Mouse (Mus musculus) liver, embryonic 15.5 days (tissue): Measurements from ENCODE around the gene Epm2aip1. TPM values are rescaled to one million over a fixed set of nuclear protein-coding genes. Genes with fewer than 3 reads are reported as not detected.

ENCODE experiments used
- ATAC-seq: fragments of 200-750 bp; cut with Nextera tagmentation; 2 replicates; pipeline ENCODE4 v1.8.0; 2017; ENCODE audit warnings: moderate number of reproducible peaks, mild to moderate bottlenecking, moderate library complexity; ENCODE audit not compliant: insufficient read depth
- H3K27ac ChIP-seq: fragments of 300-500 bp; sonication (generic); replicated peaks from 2 replicates; pipeline ENCODE4 v1.5.1; 2015; ENCODE audit warnings: mild to moderate bottlenecking, inconsistent platforms
- H3K27me3 ChIP-seq: fragments of 300-500 bp; sonication (generic); 2 replicates; pipeline ENCODE4 v1.6.1; 2015; ENCODE audit warnings: mild to moderate bottlenecking, inconsistent platforms
- H3K36me3 ChIP-seq: fragments of 300-500 bp; sonication (generic); replicated peaks from 2 replicates; pipeline ENCODE4 v1.6.1; 2015; ENCODE audit warnings: moderate library complexity, mild to moderate bottlenecking, inconsistent platforms
- H3K4me1 ChIP-seq: fragments of 300-500 bp; sonication (generic); replicated peaks from 2 replicates; pipeline ENCODE4 v1.6.1; 2015; ENCODE audit warnings: inconsistent platforms
- H3K4me2 ChIP-seq: fragments of 300-500 bp; sonication (generic); 2 replicates; pipeline ENCODE4 v1.6.1; 2015; ENCODE audit warnings: moderate library complexity, mild to moderate bottlenecking, inconsistent platforms
- H3K4me3 ChIP-seq: fragments of 300-500 bp; sonication (generic); replicated peaks from 2 replicates; pipeline ENCODE4 v1.5.1; 2015; ENCODE audit warnings: mild to moderate bottlenecking, inconsistent platforms
- H3K9ac ChIP-seq: fragments of 300-500 bp; sonication (generic); 2 replicates; pipeline ENCODE4 v1.6.1; 2015; ENCODE audit warnings: moderate library complexity, mild to moderate bottlenecking, inconsistent platforms
- H3K9me3 ChIP-seq: fragments of 300-500 bp; sonication (generic); replicated peaks from 2 replicates; pipeline ENCODE4 v1.6.1; 2016; ENCODE audit warnings: inconsistent platforms
- WGBS: fragments of 180-500 bp; shearing (Covaris S2); methylation state at CpG from one replicate; pipeline ENCODE4 v1.1.7; 2015; ENCODE audit warnings: mixed read lengths; ENCODE audit not compliant: insufficient replicate concordance; 5-methylcytosine and 5-hydroxymethylcytosine counted together
- polyA plus RNA-seq: library from polyadenylated mRNA; unstranded; fragments of >200 nt; fragmentation: Nextera tagmentation; extraction: Ambion mirVana; gene quantifications from 2 replicates; pipeline ENCODE4 v1.2.1, GENCODE M21; 2015

The Epm2aip1 gene
- polyA plus RNA-seq, 1 experiment from 2014 or later, result 6.6 TPM

- H3K36me3 ChIP-seq, result no peaks in the 10 kb centered on the region
- H3K4me1 ChIP-seq, result no peaks in the 10 kb centered on the region
- ATAC-seq, result no peak
- no peak overlapping the region for H3K4me2 ChIP-seq
- H3K9me3 ChIP-seq, result no peaks in the 10 kb centered on the region
- peaks cover 27% of the 10 kb centered on the region for H3K27me3 ChIP-seq
- no peak overlapping the region for H3K4me3 ChIP-seq
- H3K27ac ChIP-seq, result no peak overlapping the region
- H3K9ac ChIP-seq, result no peak overlapping the region
- 62% methylated on average over 7 of the region's 7 CpGs for WGBS
Measured at GRCm38 (mm10) chr9:111306142-111306541, 34.4 kb downstream of the Epm2aip1 start.

DNA sequence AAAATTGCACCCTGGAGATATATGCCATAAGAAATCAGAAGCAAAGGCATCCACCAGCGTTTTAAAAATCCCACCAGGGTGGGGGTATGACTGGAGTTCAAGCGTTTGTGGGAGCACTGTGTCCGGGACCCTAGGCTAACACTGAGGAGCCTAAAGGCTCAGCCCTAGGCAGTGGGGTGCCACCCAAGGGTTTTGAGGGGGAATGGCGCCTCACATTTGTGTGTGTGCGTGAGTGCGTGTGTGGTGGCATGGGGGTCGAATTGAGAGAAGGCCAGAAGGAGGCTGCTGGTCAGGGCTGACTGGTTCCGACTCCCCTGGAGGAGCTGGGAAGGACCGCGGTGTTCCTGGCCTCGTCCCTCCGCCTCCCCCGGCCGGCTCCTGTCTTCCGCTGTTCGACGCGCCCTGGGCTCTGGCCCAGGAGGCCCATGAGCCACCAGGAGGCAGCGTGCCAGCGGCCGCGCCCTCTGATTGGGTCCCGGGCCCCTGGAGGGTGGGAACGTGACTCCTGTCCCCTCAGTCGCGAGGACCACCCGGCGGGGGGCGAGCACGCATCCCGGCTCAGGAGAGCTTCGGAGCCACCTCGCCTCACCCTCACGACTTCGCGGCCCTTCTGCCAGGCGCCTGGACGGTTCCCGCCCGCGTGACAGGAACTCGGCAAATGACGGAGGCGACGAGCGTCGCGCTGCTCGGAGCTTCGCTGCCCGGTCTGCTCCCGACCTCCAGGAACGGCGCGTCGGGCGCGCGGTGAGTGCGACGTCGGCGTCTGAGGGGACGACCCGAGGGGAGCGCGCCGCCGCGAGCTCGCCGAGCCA lies 39.5 kb downstream of the Epm2aip1 start, which contains the start of gene Trank1:
Gene Trank1, plus strand, starts transcription at position 709 of the 812 bp plus-strand sequence.
- H3K27me3 ChIP-seq, result peaks cover 65% of the 10 kb centered on the region
- H3K9me3 ChIP-seq, result no peaks in the 10 kb centered on the region
- H3K4me3 ChIP-seq, result peak within 1 kb of the TSS; percentile 35
- no peak for ATAC-seq
- 14% methylated on average over 72 of the region's 72 CpGs for WGBS
- no peaks in the 10 kb centered on the region for H3K36me3 ChIP-seq
- no peak within 1 kb of the TSS for H3K27ac ChIP-seq
- H3K9ac ChIP-seq, result no peak within 1 kb of the TSS
- H3K4me1 ChIP-seq, result peaks cover 16% of the 10 kb centered on the region
- H3K4me2 ChIP-seq, result peak within 1 kb of the TSS; percentile 60

GRCm38 (mm10) chr9:111311843-111312441 lies 40.2 kb downstream of the Epm2aip1 start:
- no peak for ATAC-seq
- Histone ChIP-seq H3K36me3 (no peaks in the 10 kb centered on the region), H3K4me1 (peaks cover 16% of the 10 kb centered on the region), H3K9me3 (no peaks in the 10 kb centered on the region), H3K27me3 (peaks cover 67% of the 10 kb centered on the region), H3K4me3 (peak overlapping the region; percentile 35), H3K4me2 (peak overlapping the region; percentile 60), H3K27ac (no peak overlapping the region), H3K9ac (no peak overlapping the region)
- WGBS, result 2% methylated on average over 91 of the region's 98 CpGs

GRCm38 (mm10) chr9:111312442-111313141 lies 40.9 kb downstream of the Epm2aip1 start:
- H3K27me3 ChIP-seq, result peaks cover 72% of the 10 kb centered on the region
- no peaks in the 10 kb centered on the region for H3K9me3 ChIP-seq
- WGBS, result 2% methylated on average over 55 of the region's 59 CpGs
- H3K4me1 ChIP-seq, result peaks cover 16% of the 10 kb centered on the region
- no peak overlapping the region for H3K27ac ChIP-seq
- no peak overlapping the region for H3K9ac ChIP-seq
- ATAC-seq, result no peak
- H3K36me3 ChIP-seq, result no peaks in the 10 kb centered on the region
- peak overlapping the region; percentile 60 for H3K4me2 ChIP-seq
- peak overlapping the region; percentile 35 for H3K4me3 ChIP-seq

DNA sequence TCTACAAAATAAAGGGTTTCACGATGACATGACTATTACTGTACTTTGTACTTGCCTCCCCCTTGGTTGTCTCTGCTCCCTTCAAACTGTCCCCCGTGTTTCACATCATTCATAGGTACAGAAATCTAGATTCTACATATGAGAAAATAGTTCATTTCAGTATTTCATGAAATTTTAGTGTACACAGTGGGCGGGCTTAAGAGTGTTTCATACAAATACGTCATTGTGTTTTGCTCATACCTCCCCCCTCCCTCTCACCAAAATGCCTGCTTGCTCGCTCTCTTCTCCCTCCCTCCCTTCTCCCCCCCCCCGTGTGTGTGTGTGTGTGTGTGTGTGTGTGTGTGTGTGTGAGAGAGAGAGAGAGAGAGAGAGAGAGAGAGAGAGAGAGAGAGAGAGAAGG lies 41.6 kb downstream of the Epm2aip1 start:
- Histone ChIP-seq H3K4me2 (no peak overlapping the region), H3K4me1 (peaks cover 16% of the 10 kb centered on the region)
- WGBS, result 11% methylated on average over 6 of the region's 6 CpGs

GRCm38 (mm10) chr9:111313793-111314192 lies 42.1 kb downstream of the Epm2aip1 start:
- 21% methylated on average over 5 of the region's 5 CpGs for WGBS
- H3K36me3 ChIP-seq, result no peaks in the 10 kb centered on the region
- no peak overlapping the region for H3K27ac ChIP-seq
- H3K9ac ChIP-seq, result no peak overlapping the region
- peaks cover 71% of the 10 kb centered on the region for H3K27me3 ChIP-seq
- H3K4me1 ChIP-seq, result peaks cover 16% of the 10 kb centered on the region
- no peak for ATAC-seq
- H3K4me3 ChIP-seq, result no peak overlapping the region
- H3K4me2 ChIP-seq, result no peak overlapping the region
- no peaks in the 10 kb centered on the region for H3K9me3 ChIP-seq

More for the DNA sequence above, 41.6 kb downstream of the Epm2aip1 start:
- H3K36me3 ChIP-seq, result no peaks in the 10 kb centered on the region
- no peaks in the 10 kb centered on the region for H3K9me3 ChIP-seq
- no peak overlapping the region for H3K4me3 ChIP-seq
- no peak overlapping the region for H3K27ac ChIP-seq
- no peak for ATAC-seq
- no peak overlapping the region for H3K9ac ChIP-seq
- peaks cover 72% of the 10 kb centered on the region for H3K27me3 ChIP-seq

DNA sequence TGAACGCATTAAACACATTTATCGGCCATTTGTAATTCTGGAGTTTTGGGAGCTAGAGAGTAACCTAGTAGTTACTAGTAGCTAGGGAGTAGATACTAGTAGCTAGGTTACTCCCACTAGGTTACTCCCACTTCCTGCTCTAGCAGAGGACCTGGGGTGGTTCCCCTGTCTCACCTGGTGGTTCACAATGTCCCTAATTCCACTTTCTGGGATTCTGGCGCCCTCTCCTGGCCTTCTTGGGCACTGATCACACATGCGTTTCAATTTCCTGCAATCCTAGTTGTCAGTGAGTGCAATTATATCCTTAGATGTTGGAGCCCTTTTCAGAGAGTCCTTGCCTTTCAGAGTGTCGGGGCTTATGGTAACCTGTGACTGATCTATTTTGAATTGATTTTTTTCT lies 42.5 kb downstream of the Epm2aip1 start:
- Histone ChIP-seq H3K4me1 (peaks cover 16% of the 10 kb centered on the region), H3K4me2 (no peak overlapping the region), H3K4me3 (no peak overlapping the region), H3K27me3 (peaks cover 66% of the 10 kb centered on the region), H3K36me3 (no peaks in the 10 kb centered on the region), H3K9me3 (no peaks in the 10 kb centered on the region), H3K9ac (no peak overlapping the region), H3K27ac (no peak overlapping the region)
- no peak for ATAC-seq
- WGBS, result 29% methylated on average over 5 of the region's 5 CpGs

DNA sequence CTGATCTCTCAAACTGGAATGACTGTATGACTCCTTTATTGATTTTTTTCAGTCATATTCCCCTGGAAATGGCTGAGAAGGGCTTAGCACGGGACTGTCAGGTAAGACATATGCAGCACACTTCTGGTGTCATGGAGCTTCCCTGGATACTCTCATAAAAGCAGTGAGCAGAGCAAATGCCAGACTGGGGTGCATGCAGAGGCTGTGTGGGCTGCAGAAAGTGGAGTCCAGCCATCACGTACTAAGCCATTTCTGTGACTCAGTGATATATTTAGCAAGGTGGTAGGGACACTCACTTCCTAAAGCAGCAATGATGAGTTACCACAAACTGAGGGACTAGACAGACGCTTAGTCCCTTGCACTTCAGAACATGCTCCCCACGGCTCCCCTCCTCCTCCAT lies 49.2 kb downstream of the Epm2aip1 start:
- Histone ChIP-seq H3K4me3 (no peak overlapping the region), H3K9ac (no peak overlapping the region), H3K27ac (no peak overlapping the region), H3K9me3 (no peaks in the 10 kb centered on the region), H3K36me3 (no peaks in the 10 kb centered on the region), H3K4me2 (no peak overlapping the region), H3K4me1 (no peaks in the 10 kb centered on the region), H3K27me3 (peaks cover 9% of the 10 kb centered on the region)
- ATAC-seq, result no peak
- WGBS, result 56% methylated on average over 4 of the region's 4 CpGs

DNA sequence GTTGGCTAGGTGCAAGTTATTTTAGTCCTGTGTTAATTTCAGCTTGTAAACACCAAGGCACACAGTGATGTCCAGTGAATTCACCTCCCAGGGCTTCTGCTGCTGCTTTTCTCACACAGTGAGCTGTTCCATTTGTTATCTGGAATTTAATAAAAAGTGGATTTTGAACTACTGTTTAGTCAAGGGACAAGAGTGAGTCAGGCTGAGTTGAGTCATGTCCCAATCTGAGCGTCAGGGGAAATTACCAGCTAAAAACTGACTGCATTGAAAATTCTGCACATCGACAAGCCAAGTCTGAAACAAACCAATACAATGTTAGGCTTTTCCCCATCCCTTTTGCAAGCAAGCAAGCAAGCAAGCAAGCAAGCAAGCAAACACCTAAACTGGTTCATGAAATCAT lies 53.2 kb downstream of the Epm2aip1 start:
- Histone ChIP-seq H3K9ac (no peak overlapping the region), H3K27ac (no peak overlapping the region), H3K4me2 (no peak overlapping the region), H3K27me3 (no peaks in the 10 kb centered on the region), H3K36me3 (no peaks in the 10 kb centered on the region), H3K4me3 (no peak overlapping the region), H3K9me3 (no peaks in the 10 kb centered on the region), H3K4me1 (no peaks in the 10 kb centered on the region)
- WGBS, result 53% methylated on average over 2 of the region's 2 CpGs
- no peak for ATAC-seq
